Mouse (Mus musculus) brain, embryonic 14.5 days (tissue): ENCODE measurements at regions not wholly inside any gene's neighbourhood (a gene's known extent, or its start where the extent isn't known, plus 50 kb on each side); places are given as distances from the start of the nearest gene placed in this dataset.

Experiments used
- DNase-seq: peaks from one replicate; pipeline ENCODE4 v3.0.0-alpha.2; 2011; ENCODE audit warnings: low read depth
- CTCF ChIP-seq: fragments of 200-500 bp; IDR thresholded peaks from 2 replicates; pipeline ENCODE4 v1.5.1; 2012; ENCODE audit warnings: inconsistent platforms, mild to moderate bottlenecking, moderate library complexity, borderline replicate concordance; ENCODE audit not compliant: insufficient read depth, insufficient read length; ENCODE audit errors: extremely low read depth
- POLR2A ChIP-seq: fragments of 200-500 bp; IDR thresholded peaks from 2 replicates; pipeline ENCODE4 v1.6.1; 2012; ENCODE audit warnings: mild to moderate bottlenecking, inconsistent platforms, borderline replicate concordance; ENCODE audit not compliant: poor library complexity, insufficient read depth, insufficient read length, severe bottlenecking; ENCODE audit errors: extremely low read depth

- TF ChIP-seq CTCF = no peak
- TF ChIP-seq POLR2A = no peak
- DNase-seq = no peak
These were observed 57.6 kb upstream of the Gm4737 start for GRCm38 (mm10) chr16:46212504-46212903.

GRCm38 (mm10) chr16:46211914-46212313 lies 57.0 kb upstream of the Gm4737 start:
- DNase-seq = peak; percentile 28
- TF ChIP-seq POLR2A (no peak), CTCF (no peak)

- no peak for TF ChIP-seq CTCF
- no peak for TF ChIP-seq POLR2A
- DNase-seq = peak; percentile 72
These were observed 50.2 kb upstream of the Gm4737 start for GRCm38 (mm10) chr16:46205114-46205513.
